Mouse (Mus musculus) hindbrain, postnatal 0 days (tissue): ENCODE data around the gene Fbxo44. TPM values are rescaled to one million over a fixed set of nuclear protein-coding genes. Genes with fewer than 3 reads are reported as not detected.
A peak's percentile ranks its signal among the peaks of the same experiment; 100 is the strongest.
"Not testable (repeated sequence)": the region's sequence is repeated elsewhere in the genome, so short reads cannot be mapped to it uniquely, and the experiment has no call there.

ENCODE experiments used
- ATAC-seq: fragments of 200-750 bp; cut with Nextera tagmentation; 2 replicates; pipeline ENCODE4 v1.8.0; 2017; ENCODE audit warnings: mild to moderate bottlenecking, moderate TSS enrichment, moderate library complexity
- DNase-seq: peaks from one replicate; pipeline ENCODE4 v3.0.0-alpha.2; 2015; ENCODE audit warnings: low spot score
- H3K27ac ChIP-seq: fragments of 300-500 bp; sonication (generic); 2 replicates; pipeline ENCODE4 v1.5.1; 2014; ENCODE audit warnings: mild to moderate bottlenecking
- H3K27me3 ChIP-seq: fragments of 300-500 bp; sonication (generic); 2 replicates; pipeline ENCODE4 v1.6.1; 2014; ENCODE audit warnings: low read length, mixed read lengths; ENCODE audit not compliant: insufficient read depth
- H3K36me3 ChIP-seq: fragments of 300-500 bp; sonication (generic); 2 replicates; pipeline ENCODE4 v1.6.1; 2014; ENCODE audit warnings: low read length, mixed read lengths; ENCODE audit not compliant: insufficient read depth
- H3K4me1 ChIP-seq: fragments of 300-500 bp; sonication (generic); 2 replicates; pipeline ENCODE4 v1.6.1; 2014; ENCODE audit warnings: antibody characterized with exemption, low read length, mixed read lengths; ENCODE audit not compliant: insufficient read depth
- H3K4me2 ChIP-seq: fragments of 300-500 bp; sonication (generic); 2 replicates; pipeline ENCODE4 v1.6.1; 2014; ENCODE audit warnings: low read depth, mild to moderate bottlenecking, low read length, moderate library complexity, mixed read lengths
- H3K4me3 ChIP-seq: fragments of 300-500 bp; sonication (generic); 2 replicates; pipeline ENCODE4 v1.5.1; 2014; ENCODE audit warnings: low read length
- H3K9ac ChIP-seq: fragments of 300-500 bp; sonication (generic); replicated peaks from 2 replicates; pipeline ENCODE4 v1.6.1; 2014; ENCODE audit warnings: mild to moderate bottlenecking, low read length, moderate library complexity, mixed read lengths
- H3K9me3 ChIP-seq: fragments of 300-500 bp; sonication (generic); 2 replicates; pipeline ENCODE4 v1.6.1; 2016; ENCODE audit warnings: low read length, mixed read lengths
- CTCF ChIP-seq: IDR thresholded peaks from 2 replicates; pipeline ENCODE4 v1.5.1; 2016; ENCODE audit warnings: antibody characterized with exemption, control low read depth, low read depth
- WGBS: fragments of 180-500 bp; shearing (Covaris S2); extraction: QIAGEN DNeasy Blood & Tissue Kit; methylation state at CpG from one replicate; pipeline ENCODE4 v1.1.7; 2014; 5-methylcytosine and 5-hydroxymethylcytosine counted together
- polyA plus RNA-seq: library from polyadenylated mRNA; unstranded; fragments of >200 nt; fragmentation: Nextera tagmentation; extraction: Ambion mirVana; gene quantifications from 2 replicates; pipeline ENCODE4 v1.2.1, GENCODE M21; 2015
- total RNA-seq: library from RNA; depleted of rRNA; stranded (reverse); fragments of >200 nt; gene quantifications from 2 replicates; pipeline ENCODE4 v1.2.3, GENCODE M21; 2014

Fbxo44 gene
- total and polyA plus RNA-seq, 2 experiments from 2014 or later: 118 to 199 TPM

DNA sequence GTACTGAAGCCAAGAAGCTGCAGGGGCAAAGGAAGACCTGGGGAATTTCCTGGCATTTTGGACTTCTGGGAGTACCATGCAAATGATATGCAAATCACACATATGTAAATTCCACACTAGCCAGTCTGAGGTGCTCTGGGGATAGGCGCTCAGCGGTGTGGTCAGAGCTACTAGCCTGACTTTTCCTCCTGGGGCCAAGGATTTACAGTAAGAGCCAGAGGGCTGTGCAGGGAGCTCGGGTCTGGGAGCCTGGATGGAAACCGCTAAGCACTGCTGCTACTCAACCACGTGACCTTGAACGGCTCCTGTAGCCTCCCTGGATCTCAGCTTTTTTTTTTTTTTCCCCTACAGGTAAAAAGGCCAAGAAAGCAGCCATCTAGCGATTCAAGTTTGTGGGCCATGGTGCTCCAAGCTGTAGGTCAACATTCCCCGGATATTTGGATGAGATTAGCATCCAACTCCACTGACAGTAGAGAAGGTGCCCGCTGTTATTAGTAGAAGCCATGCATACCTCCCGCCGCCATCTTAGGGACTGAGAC is 32.5 kb upstream of the Fbxo44 start:
- Histone ChIP-seq H3K27me3 (no peaks in the 10 kb centered on the region), H3K4me3 (no peak overlapping the region), H3K4me2 (no peak overlapping the region), H3K27ac (no peak overlapping the region), H3K36me3 (no peaks in the 10 kb centered on the region), H3K4me1 (no peaks in the 10 kb centered on the region), H3K9me3 (no peaks in the 10 kb centered on the region), H3K9ac (no peak overlapping the region)
- TF ChIP-seq CTCF: no peak
- ATAC-seq (no peak), DNase-seq (no peak)
- 41% methylated on average over 11 of the region's 11 CpGs for WGBS

DNA sequence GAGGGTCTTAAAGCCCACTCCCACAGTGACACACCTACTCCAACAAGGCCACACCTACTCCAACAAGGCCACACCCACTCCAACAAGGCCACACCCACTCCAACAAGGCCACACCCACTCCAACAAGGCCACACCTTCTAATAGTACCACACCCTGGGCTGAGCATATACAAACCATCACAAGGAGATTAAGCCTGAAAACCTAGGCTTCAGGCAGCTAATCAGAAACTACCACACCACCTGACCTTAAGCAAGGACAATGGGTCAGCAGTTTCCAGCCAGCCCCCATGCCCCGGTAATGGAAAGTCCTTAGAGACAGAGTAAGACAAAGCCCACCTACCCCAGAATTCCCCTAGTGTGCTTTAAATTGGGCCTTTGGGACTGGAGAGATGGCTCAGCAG is 28.5 kb upstream of the Fbxo44 start:
- not testable (repeated sequence) for DNase-seq, H3K36me3 ChIP-seq, H3K4me1 ChIP-seq, ATAC-seq, H3K9me3 ChIP-seq, H3K4me2 ChIP-seq, H3K9ac ChIP-seq, H3K27ac ChIP-seq, H3K27me3 ChIP-seq, H3K4me3 ChIP-seq
- 81% methylated on average over 1 of the region's 1 CpGs for WGBS

DNA sequence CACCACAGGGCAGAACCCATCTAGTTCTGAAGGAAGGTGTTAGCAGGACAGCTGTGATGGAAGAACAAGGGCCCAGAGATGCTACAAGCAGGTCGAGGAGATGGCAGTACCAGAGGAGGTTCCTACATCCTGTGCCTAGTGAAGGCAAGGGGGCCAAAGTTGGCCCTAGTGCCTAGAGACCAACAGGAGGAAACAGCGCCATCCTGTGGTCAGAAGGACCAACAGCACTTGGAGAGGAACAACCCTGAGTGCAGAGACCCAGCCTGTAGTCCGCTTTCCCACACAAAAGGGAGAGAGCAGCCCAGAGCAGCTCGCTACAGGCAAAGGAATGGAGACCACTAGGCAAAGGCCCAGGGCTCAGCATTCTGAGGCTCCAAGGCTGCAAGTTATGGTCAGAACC is 25.5 kb upstream of the Fbxo44 start:
- Histone ChIP-seq H3K4me2 (no peak overlapping the region), H3K36me3 (no peaks in the 10 kb centered on the region), H3K9me3 (no peaks in the 10 kb centered on the region), H3K27me3 (no peaks in the 10 kb centered on the region), H3K27ac (no peak overlapping the region), H3K9ac (no peak overlapping the region), H3K4me3 (no peak overlapping the region), H3K4me1 (no peaks in the 10 kb centered on the region)
- DNase-seq: no peak
- ATAC-seq: no peak
- peak; percentile 48 for TF ChIP-seq CTCF
- 65% methylated on average over 4 of the region's 4 CpGs for WGBS

DNA sequence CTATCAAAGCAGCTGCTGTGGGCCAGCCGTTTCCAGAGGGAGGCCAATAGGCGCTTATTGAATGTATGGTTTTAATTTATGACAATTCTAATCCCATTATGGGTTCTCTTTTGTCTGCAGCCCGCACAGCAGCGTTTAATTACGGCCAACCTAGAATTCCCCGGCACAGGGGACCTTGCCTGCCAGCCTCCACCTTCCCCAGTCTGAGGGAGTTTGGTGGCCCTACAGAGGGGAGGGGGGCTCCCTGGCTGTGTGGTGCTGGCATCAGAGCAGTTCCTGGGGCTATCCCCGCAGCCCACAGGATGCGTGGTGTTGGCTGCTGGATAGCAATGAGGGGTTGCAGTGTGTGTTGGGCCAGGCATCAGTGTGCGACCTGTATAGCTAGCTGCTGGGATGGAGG is 24.3 kb upstream of the Fbxo44 start:
- no peaks in the 10 kb centered on the region for H3K4me1 ChIP-seq
- no peak overlapping the region for H3K9ac ChIP-seq
- no peaks in the 10 kb centered on the region for H3K27me3 ChIP-seq
- TF ChIP-seq CTCF: no peak
- ATAC-seq (no peak; the same call in 1 of the 2 replicates), DNase-seq (no peak)
- H3K36me3 ChIP-seq: no peaks in the 10 kb centered on the region
- no peak overlapping the region for H3K27ac ChIP-seq
- no peak overlapping the region for H3K4me3 ChIP-seq
- no peaks in the 10 kb centered on the region for H3K9me3 ChIP-seq
- 34% methylated on average over 9 of the region's 9 CpGs for WGBS
- no peak overlapping the region for H3K4me2 ChIP-seq

DNA sequence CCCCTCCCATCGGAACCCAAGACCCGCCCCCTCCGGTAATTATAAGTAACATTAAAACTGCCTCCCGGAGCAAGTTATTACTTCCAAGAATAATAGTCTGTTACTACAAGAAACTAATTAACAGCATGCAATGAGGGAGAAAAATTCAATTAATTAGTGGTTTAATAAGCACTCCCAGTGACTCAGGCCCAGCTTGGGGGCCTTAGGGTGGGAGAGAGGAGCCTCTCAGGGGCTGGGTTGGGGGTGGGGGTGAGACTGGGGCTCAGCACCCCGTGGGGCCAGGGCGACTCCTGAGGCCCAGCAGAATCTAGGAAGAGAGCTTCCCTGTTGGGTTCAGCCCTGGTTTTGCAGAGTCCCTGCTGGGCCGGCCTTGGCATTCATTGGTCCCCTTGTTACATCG is 22.1 kb upstream of the Fbxo44 start:
- no peaks in the 10 kb centered on the region for H3K4me1 ChIP-seq
- DNase-seq (peak; percentile 37), ATAC-seq (0 out of 2 replicates have a peak, but pooled peaks have one; percentile 41)
- 35% methylated on average over 8 of the region's 8 CpGs for WGBS
- TF ChIP-seq CTCF: no peak
- no peak overlapping the region for H3K27ac ChIP-seq
- H3K9ac ChIP-seq: no peak overlapping the region
- no peak overlapping the region for H3K4me3 ChIP-seq
- H3K9me3 ChIP-seq: no peaks in the 10 kb centered on the region
- no peaks in the 10 kb centered on the region for H3K27me3 ChIP-seq
- H3K36me3 ChIP-seq: no peaks in the 10 kb centered on the region
- H3K4me2 ChIP-seq: no peak overlapping the region

DNA sequence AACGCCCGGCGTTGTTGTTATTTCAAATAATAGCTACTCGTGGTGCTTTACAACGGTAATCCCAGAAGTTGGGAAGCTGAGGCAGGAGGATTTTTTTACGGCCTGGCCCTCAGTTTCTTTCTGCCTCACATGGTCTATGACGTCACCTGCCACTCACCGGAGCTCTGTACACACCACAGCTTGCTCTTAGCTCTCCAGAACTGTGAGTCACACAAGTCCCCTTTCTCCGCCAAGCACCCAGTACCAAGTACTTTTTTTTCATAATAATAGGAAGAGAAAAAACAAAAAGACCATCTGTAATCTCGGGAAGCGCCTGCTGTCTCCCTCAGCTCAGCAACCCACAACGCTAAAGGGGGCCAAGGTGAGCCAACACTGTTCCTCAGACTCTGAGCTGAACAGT is 21.2 kb upstream of the Fbxo44 start:
- Histone ChIP-seq H3K4me2 (no peak overlapping the region), H3K27me3 (no peaks in the 10 kb centered on the region), H3K4me1 (no peaks in the 10 kb centered on the region), H3K9ac (no peak overlapping the region), H3K9me3 (no peaks in the 10 kb centered on the region), H3K36me3 (no peaks in the 10 kb centered on the region), H3K27ac (no peak overlapping the region), H3K4me3 (no peak overlapping the region)
- ATAC-seq (no peak), DNase-seq (no peak)
- TF ChIP-seq CTCF: no peak
- WGBS: 86% methylated on average over 12 of the region's 12 CpGs

DNA sequence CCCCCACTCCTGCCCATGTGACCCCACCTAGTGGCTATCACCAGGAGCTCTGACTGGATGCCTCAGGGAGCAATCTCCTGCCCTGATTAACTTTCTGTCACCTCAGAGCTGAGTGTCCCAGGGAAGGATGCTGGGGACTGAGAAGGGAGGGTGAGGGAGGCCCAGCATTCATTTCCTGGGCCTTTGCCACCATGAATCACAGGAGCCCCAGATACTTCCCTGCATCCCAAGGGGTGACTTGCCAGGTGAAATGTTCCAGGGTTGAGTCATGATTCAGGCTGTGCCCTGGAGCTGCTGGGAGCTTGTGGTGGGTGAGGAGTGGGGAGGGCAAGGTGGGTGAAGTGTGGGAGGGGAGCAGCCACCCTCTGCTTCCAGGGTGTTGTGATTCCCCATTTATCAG is 17.4 kb upstream of the Fbxo44 start:
- Histone ChIP-seq H3K4me2 (no peak overlapping the region), H3K27ac (no peak overlapping the region), H3K9ac (no peak overlapping the region), H3K9me3 (no peaks in the 10 kb centered on the region), H3K36me3 (no peaks in the 10 kb centered on the region), H3K4me3 (no peak overlapping the region), H3K27me3 (peaks cover 4% of the 10 kb centered on the region; the same call in 1 of the 2 replicates), H3K4me1 (peaks cover 6% of the 10 kb centered on the region; the same call in 1 of the 2 replicates)
- DNase-seq: no peak
- ATAC-seq: no peak
- no peak for TF ChIP-seq CTCF

DNA sequence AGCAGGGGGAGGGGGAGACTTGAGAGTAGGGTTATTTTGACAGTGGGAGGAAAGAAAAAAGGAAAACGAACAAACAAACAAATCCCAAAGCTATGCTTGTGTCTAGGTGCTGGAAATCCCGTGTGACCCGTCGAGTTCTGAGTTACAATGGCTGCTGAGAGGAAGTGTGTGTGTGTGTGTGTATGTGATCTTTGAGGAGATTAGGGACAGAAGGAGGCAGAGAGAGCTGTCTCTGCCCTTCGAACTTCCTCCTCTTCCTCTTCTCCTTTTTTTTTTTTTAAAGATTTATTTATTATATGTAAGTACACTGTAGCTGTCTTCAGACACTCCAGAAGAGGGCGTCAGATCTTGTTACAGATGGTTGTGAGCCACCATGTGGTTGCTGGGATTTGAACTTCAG is 16.3 kb upstream of the Fbxo44 start:
- not testable (repeated sequence) for H3K27ac ChIP-seq, H3K4me2 ChIP-seq, DNase-seq, H3K9ac ChIP-seq, ATAC-seq, H3K4me3 ChIP-seq, H3K9me3 ChIP-seq, H3K36me3 ChIP-seq, H3K4me1 ChIP-seq, H3K27me3 ChIP-seq
- 75% methylated on average over 5 of the region's 6 CpGs for WGBS
